Mouse (Mus musculus): ENCODE data around the gene Scn3b. TPM values are rescaled to one million over a fixed set of nuclear protein-coding genes. Genes with fewer than 3 reads are reported as not detected.

Scn3b gene
- polyA plus RNA-seq (2014; fragmentation: Illumina TruSeq; extraction: RNeasy Lipid Tissue Mini Kit (QIAGEN cat#74804); ENCODE audit: low read depth, low replicate concordance), result not detected

GRCm38 (mm10) chr9:40269103-40269861 is at the start of gene Scn3b:
TSS of gene Scn3b (plus strand) at chr9:40269217.

Other genes with a start within 250 kb of the Scn3b start
- not detected for gene Olfr981, start 247.8 kb upstream of the Scn3b start, polyA plus RNA-seq (2014; fragmentation: Illumina TruSeq; extraction: RNeasy Lipid Tissue Mini Kit (QIAGEN cat#74804); ENCODE audit: low read depth, low replicate concordance)
- gene Olfr982, start 195.4 kb upstream of the Scn3b start, polyA plus RNA-seq (2014; fragmentation: Illumina TruSeq; extraction: RNeasy Lipid Tissue Mini Kit (QIAGEN cat#74804); ENCODE audit: low read depth, low replicate concordance), result not detected
- not detected for gene Olfr983, start 175.6 kb upstream of the Scn3b start, polyA plus RNA-seq (2014; fragmentation: Illumina TruSeq; extraction: RNeasy Lipid Tissue Mini Kit (QIAGEN cat#74804); ENCODE audit: low read depth, low replicate concordance)
- not detected for gene Olfr984, start 155.0 kb upstream of the Scn3b start, polyA plus RNA-seq (2014; fragmentation: Illumina TruSeq; extraction: RNeasy Lipid Tissue Mini Kit (QIAGEN cat#74804); ENCODE audit: low read depth, low replicate concordance)
- gene Olfr985, start 139.0 kb upstream of the Scn3b start, polyA plus RNA-seq (2014; fragmentation: Illumina TruSeq; extraction: RNeasy Lipid Tissue Mini Kit (QIAGEN cat#74804); ENCODE audit: low read depth, low replicate concordance), result not detected
- not detected for gene Tmem225, start 121.1 kb upstream of the Scn3b start, polyA plus RNA-seq (2014; fragmentation: Illumina TruSeq; extraction: RNeasy Lipid Tissue Mini Kit (QIAGEN cat#74804); ENCODE audit: low read depth, low replicate concordance)
- not detected for gene Olfr986, start 88.3 kb upstream of the Scn3b start, polyA plus RNA-seq (2014; fragmentation: Illumina TruSeq; extraction: RNeasy Lipid Tissue Mini Kit (QIAGEN cat#74804); ENCODE audit: low read depth, low replicate concordance)
- gene Zfp202, start 76.9 kb upstream of the Scn3b start, polyA plus RNA-seq (2014; fragmentation: Illumina TruSeq; extraction: RNeasy Lipid Tissue Mini Kit (QIAGEN cat#74804); ENCODE audit: low read depth, low replicate concordance), result 0.74 TPM

All from liver, adult 10 weeks (tissue).